Mouse (Mus musculus) cerebellum, adult 11-12 months (tissue): ENCODE measurements around the gene Ece2.
"Not testable (repeated sequence)": the region's sequence is repeated elsewhere in the genome, so short reads cannot be mapped to it uniquely, and the experiment has no call there.

ENCODE experiments used
- DNase-seq: peaks from one replicate; pipeline ENCODE4 v3.0.0; 2022

Gene Ece2

GRCm38 (mm10) chr16:20623211-20623610 lies 6.4 kb upstream of the Ece2 start:
- DNase-seq: no peak

GRCm38 (mm10) chr16:20628871-20629391 lies 697 bp upstream of the Ece2 start:
- no peak for DNase-seq

- no peak for DNase-seq
Observed at GRCm38 (mm10) chr16:20637410-20637809, 7.8 kb downstream of the Ece2 start.

- DNase-seq: no peak
Observed at GRCm38 (mm10) chr16:20638367-20638766, 8.7 kb downstream of the Ece2 start.

- peak; percentile 65 for DNase-seq
Observed at GRCm38 (mm10) chr16:20642161-20642560, 12.5 kb downstream of the Ece2 start.

GRCm38 (mm10) chr16:20643911-20644310 lies 14.3 kb downstream of the Ece2 start:
- DNase-seq: no peak

GRCm38 (mm10) chr16:20651076-20651946 lies 21.7 kb downstream of the Ece2 start, which contains the start of gene Psmd2:
Psmd2 (plus strand) TSS chr16:20651652.
- peak; percentile 95 for DNase-seq

GRCm38 (mm10) chr16:20651947-20652310 lies 22.3 kb downstream of the Ece2 start:
- no peak for DNase-seq

GRCm38 (mm10) chr16:20653315-20653714 lies 23.7 kb downstream of the Ece2 start:
- no peak for DNase-seq

- DNase-seq: no peak
Observed at GRCm38 (mm10) chr16:20657661-20658060, 28.0 kb downstream of the Ece2 start.

- not testable (repeated sequence) for DNase-seq
Observed at GRCm38 (mm10) chr16:20668013-20668412, 38.4 kb downstream of the Ece2 start, which contains the start of gene Eif4g1. Eif4g1 (plus strand) TSS chr16:20668313.

- no peak for DNase-seq
Observed at GRCm38 (mm10) chr16:20670291-20670690, 40.7 kb downstream of the Ece2 start.

GRCm38 (mm10) chr16:20671886-20672285 lies 42.3 kb downstream of the Ece2 start:
- no peak for DNase-seq

GRCm38 (mm10) chr16:20672500-20672902 lies 42.9 kb downstream of the Ece2 start:
- peak; percentile 96 for DNase-seq

- peak; percentile 70 for DNase-seq
Observed at GRCm38 (mm10) chr16:20672965-20673705, 43.5 kb downstream of the Ece2 start.

- DNase-seq: peak; percentile 63
Observed at GRCm38 (mm10) chr16:20673706-20674303, 44.2 kb downstream of the Ece2 start.

- DNase-seq: no peak
Observed at GRCm38 (mm10) chr16:20675213-20675612, 45.6 kb downstream of the Ece2 start.

- DNase-seq: no peak
Observed at GRCm38 (mm10) chr16:20676702-20677101, 47.1 kb downstream of the Ece2 start.

- DNase-seq: no peak
Observed at GRCm38 (mm10) chr16:20677380-20677779, 47.8 kb downstream of the Ece2 start.

- DNase-seq: peak; percentile 78
Observed at GRCm38 (mm10) chr16:20677974-20678675, 48.5 kb downstream of the Ece2 start.

- no peak for DNase-seq
Observed at GRCm38 (mm10) chr16:20690774-20691173, 61.1 kb downstream of the Ece2 start.

GRCm38 (mm10) chr16:20691617-20692016 lies 62.0 kb downstream of the Ece2 start:
- no peak for DNase-seq
